Comparison of ENCODE assay signal across 9 mouse cellular contexts in the genomic region with DNA sequence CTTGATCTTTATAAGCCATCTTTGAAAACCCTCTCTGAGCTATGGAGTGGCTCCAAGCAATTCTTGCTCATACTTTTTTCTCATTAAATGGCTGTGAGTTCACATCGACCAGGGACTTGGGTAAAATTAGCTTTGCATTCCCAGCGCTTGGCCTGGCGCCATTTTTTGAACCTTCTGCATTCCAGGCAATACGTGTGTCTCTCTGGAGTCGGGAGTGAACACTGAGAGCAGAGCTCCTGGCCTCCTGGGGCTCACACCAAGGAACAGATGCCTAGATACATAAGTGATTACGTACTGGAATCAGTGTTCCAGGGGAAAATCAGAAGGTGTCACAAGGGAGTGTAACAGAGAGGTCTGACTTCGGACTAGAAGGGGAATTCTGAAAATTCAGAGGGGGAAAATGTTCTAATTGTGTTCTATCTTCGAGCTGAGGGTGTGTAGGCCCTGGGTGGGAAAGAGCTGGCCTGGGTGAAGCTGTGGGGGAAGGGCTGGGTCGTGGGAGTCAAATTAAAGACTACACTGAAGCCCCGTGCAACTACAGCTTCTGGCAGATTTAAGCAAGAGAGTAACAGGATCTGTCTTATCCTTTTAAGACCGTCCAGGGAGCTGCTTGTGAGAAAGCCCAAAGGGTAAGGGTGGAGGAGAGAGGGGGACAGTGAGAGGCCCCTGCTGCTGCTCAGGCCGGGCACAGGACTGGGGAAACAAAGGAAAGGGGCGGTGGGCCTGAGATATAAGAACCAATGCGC.
DNase-seq lines count a peak whose midpoint lies in the region; ATAC-seq lines count a peak whose summit lies in the region.
"Had no signal": no experiment of that assay in that cellular context is flagged by ENCODE, and none has a peak within 500 bp of the region (broad histone marks: within the 10 kb centered on the region; RNA-seq: fewer than 3 reads in every experiment).

No protein-coding gene starts in this region.

- H3K4me3 ChIP-seq in hindbrain, embryonic 14.5 days (replicated peaks; ENCODE audit: low read length): no peak overlapping the region

- H3K4me2 ChIP-seq in hindbrain, embryonic 14.5 days (replicated peaks): no peak overlapping the region

- DNase-seq in adrenal gland, postnatal 10 days: peak; percentile 40
- no peak for DNase-seq in adrenal gland, postnatal 25 days
- DNase-seq in cerebellum, adult 11 months: peak; percentile 62
- peak; percentile 79 for DNase-seq in gastrocnemius, postnatal 10 days
- DNase-seq in hindbrain, embryonic 14.5 days (ENCODE audit: low spot score): peak; percentile 49
- peak; percentile 67 for DNase-seq in mesoderm, embryonic 11.5 days (ENCODE audit: low read depth, low spot score)
- DNase-seq in B cell, adult 2 months: no peak

- no peak overlapping the region for H3K9ac ChIP-seq in hindbrain, embryonic 14.5 days

- H3K9me3 ChIP-seq in hindbrain, embryonic 14.5 days (ENCODE audit: control insufficient read depth, low read length): no peaks in the 10 kb centered on the region

- 38% methylated on average over 14 of the region's 14 CpGs for WGBS in hindbrain, embryonic 14.5 days

- no peaks in the 10 kb centered on the region for H3K36me3 ChIP-seq in hindbrain, embryonic 14.5 days (replicated peaks; ENCODE audit: control insufficient read depth, insufficient read depth)

- ATAC-seq in hindbrain, embryonic 14.5 days (ENCODE audit: low FRiP score): 0 out of 2 replicates have a peak, but pooled peaks have one; percentile 32
- no peak for ATAC-seq in megakaryocyte-erythroid progenitor cell, adult 5-6 weeks (replicated peaks; ENCODE audit: low FRiP score, low TSS enrichment, poor library complexity, severe bottlenecking)

- no peaks in the 10 kb centered on the region for H3K27me3 ChIP-seq in hindbrain, embryonic 14.5 days (ENCODE audit: control insufficient read depth, insufficient read depth, low read length)

- peak overlapping the region; percentile 61 for H3K27ac ChIP-seq in hindbrain, embryonic 14.5 days
- H3K27ac ChIP-seq: macrophage had no signal

- H3K4me1 ChIP-seq in hindbrain, embryonic 14.5 days (replicated peaks; ENCODE audit: control insufficient read depth, insufficient read depth, low read length): peaks cover 30% of the 10 kb centered on the region

Comparison
In these comparisons a context has a peak if more than half of its experiments do, and no peak if none do; other contexts are left out.
1. DNase-seq: peak in adrenal gland, postnatal 10 days (single experiment), cerebellum, adult 11 months (single experiment), gastrocnemius, postnatal 10 days (single experiment), hindbrain, embryonic 14.5 days (single experiment) and mesoderm, embryonic 11.5 days (single experiment); none in adrenal gland, postnatal 25 days (single experiment) and B cell, adult 2 months (0 of 2).